Mouse (Mus musculus): ENCODE data around the gene Myo1a.
A peak's percentile ranks its signal among the peaks of the same experiment; 100 is the strongest.
"Not testable (repeated sequence)": the region's sequence is repeated elsewhere in the genome, so short reads cannot be mapped to it uniquely, and the experiment has no call there.

Myo1a gene

GRCm38 (mm10) chr10:127704766-127705220 lies at the start of gene Myo1a:
Gene Myo1a (plus strand): TSS chr10:127705170.
- DNase-seq (ENCODE audit: low spot score in 2 of 2), result no peak

GRCm38 (mm10) chr10:127657617-127658016 lies 47.4 kb upstream of the Myo1a start:
- DNase-seq (ENCODE audit: low spot score in 2 of 2), result not testable (repeated sequence)

- no peak for DNase-seq (ENCODE audit: low spot score in 2 of 2)
Measured at GRCm38 (mm10) chr10:127658076-127658475, 46.9 kb upstream of the Myo1a start.

- DNase-seq (ENCODE audit: low spot score in 2 of 2), result no peak
Measured at GRCm38 (mm10) chr10:127659551-127659950, 45.4 kb upstream of the Myo1a start.

DNA sequence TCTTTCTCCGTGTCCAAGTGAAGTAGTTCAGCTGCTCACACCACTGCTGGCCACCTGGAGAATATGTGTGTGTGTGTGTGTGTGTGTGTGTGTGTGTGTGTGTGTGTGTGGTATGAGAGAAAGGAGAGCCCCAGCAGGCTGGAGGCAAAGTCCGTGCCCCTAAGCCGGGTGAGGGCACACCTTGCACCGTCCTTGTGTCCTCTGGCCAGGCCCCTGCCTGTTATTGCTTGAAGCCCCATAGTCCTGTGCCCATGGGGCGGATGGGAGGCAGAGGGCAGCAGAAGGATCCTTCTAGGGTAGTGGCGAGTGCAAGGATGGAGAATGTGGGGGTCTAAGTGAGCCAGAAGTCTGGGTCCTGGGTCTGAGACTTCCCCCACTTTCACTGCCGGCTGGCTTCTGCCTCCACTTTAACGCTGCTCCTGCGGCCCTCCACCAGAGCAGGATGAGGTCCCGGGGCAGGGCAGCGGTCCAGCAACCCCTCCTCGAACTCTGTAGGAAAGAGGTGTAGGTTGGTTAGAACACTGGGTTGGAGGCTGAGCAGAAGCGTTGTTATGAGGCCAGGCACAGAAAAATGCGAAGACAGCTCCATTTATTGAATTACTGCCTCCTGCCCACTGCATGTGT lies 43.6 kb upstream of the Myo1a start:
- no peak for DNase-seq (ENCODE audit: low spot score in 2 of 2)

- peak; percentile 75 to 78 for DNase-seq (ENCODE audit: low spot score in 2 of 2)
Measured at GRCm38 (mm10) chr10:127661915-127662663, 42.9 kb upstream of the Myo1a start.

DNA sequence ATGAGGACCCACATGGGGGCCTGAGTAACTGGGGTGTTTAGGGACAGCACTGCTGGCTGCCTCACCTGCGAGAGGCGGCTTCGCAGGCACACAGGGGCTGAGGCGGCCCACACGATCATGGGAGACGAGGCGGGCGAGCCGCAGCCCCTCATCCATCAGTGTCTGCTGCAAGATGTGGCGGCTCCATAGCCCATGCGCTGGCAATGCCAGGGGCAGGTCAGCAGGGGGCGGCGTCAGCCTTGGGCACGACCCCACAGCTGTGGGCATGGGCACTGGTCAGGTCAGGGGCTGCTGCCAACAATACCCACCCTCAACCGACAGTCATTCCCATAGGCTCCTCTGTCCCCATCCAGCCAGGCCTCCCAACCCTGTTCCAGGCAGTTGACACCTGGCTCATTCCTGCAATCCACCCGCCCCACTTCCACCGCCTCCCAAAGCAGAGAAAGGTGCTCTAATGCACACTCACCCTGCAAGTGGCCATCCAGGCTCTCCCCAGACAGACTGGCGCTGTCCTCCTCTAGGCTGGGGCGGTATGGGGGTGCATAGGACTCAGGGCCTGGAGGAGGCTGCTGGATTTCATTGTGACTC lies 42.2 kb upstream of the Myo1a start:
- DNase-seq (ENCODE audit: low spot score in 2 of 2), result no peak

DNA sequence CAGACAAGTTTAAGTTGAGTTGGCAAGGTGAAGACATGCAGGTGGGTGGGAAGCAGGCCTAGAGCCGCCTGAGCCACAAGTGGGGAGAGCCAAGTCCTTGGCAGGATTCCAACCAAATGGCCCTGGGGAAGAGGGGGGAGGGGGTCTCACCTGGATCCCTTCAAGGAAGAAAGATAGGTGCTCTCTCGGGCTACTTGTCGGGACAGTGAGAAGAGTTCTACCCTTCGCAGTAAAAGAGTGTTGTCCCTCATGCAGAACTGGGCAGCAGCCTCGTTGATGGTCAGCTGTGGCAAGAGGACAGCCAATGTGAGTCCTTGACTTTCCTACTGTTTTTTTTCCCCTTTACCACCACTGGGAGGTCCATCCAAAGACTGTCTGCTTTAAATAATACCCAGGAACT lies 41.4 kb upstream of the Myo1a start:
- DNase-seq (ENCODE audit: low spot score in 2 of 2), result no peak

DNA sequence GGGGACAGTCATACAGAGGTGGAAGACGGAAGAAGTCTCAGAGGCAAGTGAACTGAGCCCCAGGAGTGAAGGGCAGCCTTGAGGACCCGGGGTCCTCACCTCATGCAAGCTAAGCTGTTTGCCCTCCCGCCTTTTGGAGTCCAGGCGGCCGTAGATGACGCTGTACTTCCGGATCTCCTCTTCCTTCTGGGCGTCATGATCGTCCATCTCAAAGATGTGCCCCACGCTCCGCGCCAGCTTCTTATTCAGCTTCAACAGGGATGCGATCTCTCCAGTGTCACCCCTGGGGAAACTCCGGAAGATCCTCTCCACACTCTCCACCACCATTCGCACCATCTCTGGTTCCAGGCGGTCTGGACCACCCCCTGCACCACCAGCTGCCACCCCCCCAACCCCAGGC lies 40.8 kb upstream of the Myo1a start:
- no peak for DNase-seq (ENCODE audit: low spot score in 2 of 2)

DNA sequence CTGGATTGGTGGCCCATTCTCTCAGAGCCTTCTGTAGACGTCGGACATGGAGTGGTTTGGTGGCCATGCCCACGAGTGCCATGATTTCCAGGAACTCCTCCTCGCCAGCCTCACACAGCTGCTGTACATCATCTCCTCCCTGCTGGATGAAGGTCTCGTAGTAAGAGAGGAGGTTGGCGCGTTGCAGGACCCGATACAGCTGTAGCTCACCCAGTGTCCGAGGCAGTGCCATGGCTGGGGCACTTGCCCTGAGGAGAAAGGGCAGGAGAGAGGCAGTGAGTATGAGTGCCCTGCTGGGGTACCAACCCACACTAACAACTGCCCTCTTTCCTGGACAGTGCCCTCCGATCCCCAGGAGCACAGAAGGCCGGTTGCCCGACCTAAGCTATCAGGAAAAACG lies 40.1 kb upstream of the Myo1a start:
- no peak for DNase-seq (ENCODE audit: low spot score in 2 of 2)

GRCm38 (mm10) chr10:127665366-127666181 lies 39.4 kb upstream of the Myo1a start:
- DNase-seq (ENCODE audit: low spot score in 2 of 2), result no peak

DNA sequence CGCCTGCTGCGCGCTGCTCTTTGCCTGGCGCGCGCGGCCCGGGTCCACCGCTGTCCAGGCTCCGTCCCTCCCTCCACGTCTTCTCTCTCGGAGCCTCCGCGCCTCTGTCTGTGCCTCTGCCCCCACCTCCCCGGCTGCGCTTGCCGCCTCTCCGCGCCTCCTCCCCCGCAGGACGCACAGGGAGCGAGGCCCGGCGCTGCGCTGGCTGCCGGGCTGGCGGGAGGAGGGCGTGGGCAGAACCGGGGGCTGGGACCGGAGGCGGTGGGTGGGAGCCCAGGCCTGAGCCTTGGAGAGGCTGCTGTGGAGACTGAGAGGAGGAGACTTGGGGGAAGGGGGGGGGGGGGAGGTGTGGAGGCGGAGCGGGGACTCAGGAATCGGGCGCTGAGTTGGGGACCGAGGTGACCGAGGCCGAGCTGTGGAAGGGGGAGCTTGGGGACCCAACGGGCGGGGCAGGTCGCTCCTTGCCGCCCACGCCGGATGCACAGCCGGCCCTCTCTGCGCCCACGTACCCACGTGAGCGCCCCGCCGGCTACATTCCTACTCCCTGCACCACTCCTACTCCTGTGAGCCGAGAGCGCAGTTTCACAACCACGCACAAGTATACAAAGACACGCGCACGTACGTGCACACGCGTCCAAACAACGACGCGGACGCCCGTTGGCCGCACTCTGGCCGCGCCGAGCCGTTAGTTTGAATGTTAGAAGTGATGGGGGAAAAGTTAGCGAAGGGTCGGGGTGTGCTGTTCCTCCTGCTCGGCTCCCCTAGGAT lies 38.3 kb upstream of the Myo1a start, which contains the start of gene Nemp1:
Gene Nemp1 (plus strand): TSS at position 401 of the 768 bp plus-strand sequence.
- peak; percentile 89 to 93 for DNase-seq (ENCODE audit: low spot score in 2 of 2)

- DNase-seq (ENCODE audit: low spot score in 2 of 2), result peak; percentile 93 to 94
Measured at GRCm38 (mm10) chr10:127667269-127668092, 37.5 kb upstream of the Myo1a start.

DNA sequence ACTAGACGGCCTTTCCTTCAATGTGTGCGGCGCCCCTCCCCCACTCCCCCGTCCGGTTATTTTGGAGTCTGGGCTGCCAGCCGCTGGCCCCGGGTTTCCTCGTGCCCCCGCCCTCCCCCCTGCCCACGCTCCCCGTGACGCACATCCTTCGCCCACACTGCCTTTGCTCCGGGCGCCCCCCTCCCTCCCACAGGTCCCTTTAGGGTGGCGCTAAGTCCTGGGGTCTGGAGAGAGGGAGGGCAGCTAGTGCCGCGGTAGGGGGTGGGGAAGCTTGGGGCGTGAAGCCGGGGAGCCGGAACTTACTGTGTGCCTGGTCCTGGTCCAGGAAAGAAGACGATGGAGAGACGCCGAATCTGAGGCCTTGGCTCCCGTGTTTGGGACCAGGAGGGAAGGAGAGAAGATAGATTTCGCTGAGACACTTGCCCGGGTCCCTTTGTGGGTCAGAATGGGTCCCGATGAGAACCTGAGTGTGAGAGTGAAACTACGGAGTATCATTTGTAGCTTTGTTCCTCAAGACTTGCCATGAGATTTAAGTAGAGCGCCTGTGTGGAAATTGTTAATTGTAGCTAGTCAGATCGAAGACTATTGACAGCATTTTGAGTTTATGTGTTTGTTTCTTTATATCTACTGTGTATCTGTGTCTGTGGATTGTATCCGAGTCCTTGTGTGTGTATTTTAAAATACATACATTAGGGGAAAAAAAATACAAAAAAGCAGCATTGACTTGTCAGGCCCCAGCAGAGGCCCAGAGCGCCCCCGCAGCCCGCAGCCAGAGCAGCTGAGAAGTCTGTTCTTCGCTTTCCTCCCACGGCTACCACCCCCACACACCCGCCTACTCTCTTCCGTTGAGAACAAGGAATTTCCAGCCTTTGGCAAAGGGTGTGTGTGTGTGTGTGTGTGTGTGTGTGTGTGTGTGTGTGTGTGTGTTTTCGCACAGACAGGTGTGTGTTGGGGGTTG lies 36.6 kb upstream of the Myo1a start, which contains the start of gene Nab2:
Gene Nab2 (minus strand): TSS at position 476 of the 958 bp plus-strand sequence.
- DNase-seq (ENCODE audit: low spot score in 2 of 2), result peak; percentile 85 to 86

DNA sequence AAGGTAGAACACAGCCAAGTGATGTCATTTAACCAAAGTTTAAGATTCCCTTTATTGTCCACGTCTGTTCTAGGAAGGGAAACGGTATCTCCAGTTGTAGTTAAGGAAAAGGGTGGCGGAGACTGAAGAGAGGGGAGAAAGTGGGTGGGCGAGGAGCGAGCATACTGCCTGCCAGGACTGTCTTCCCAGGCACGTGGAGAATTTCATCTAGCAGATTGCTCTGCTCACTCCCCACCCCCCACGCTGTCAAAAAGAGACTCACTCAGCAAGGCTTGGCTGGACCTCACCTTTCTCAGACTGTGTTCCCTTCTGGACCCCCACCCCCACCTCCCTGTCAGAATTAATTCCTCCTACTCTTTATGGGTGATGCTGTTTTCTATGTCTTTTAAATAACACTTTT lies 35.8 kb upstream of the Myo1a start:
- no peak for DNase-seq (ENCODE audit: low spot score in 2 of 2)

- DNase-seq (ENCODE audit: low spot score in 2 of 2), result no peak
Measured at GRCm38 (mm10) chr10:127670185-127670584, 34.8 kb upstream of the Myo1a start.

- no peak for DNase-seq (ENCODE audit: low spot score in 2 of 2)
Measured at GRCm38 (mm10) chr10:127671276-127671675, 33.7 kb upstream of the Myo1a start.

DNA sequence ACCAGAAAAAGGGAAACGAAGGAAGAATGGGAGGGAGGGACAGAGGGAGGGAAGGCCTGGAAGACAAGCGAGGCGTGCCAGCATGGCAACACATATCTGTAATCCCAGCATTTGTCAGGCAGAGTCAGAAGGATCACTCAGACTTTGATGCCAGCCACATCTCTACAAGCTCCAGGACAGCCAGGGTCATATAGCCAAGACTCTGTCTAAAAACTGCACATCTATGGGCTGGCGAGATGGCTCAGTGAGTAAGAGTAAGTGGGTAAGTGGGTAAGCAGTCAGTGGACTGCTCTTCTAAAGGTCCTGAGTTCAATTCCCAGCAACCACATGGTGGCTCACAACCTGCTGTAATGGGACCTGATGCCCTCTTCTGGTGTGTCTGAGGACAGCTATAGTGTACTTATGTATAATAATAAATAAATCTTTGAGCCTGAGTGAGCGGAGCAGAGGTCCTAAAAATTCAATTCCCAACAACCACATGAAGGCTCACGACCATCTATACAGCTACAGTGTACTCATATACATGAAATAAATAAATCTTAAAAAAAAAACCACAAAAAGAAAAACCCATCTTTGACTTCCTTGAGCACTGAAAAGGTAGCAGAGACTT lies 30.8 kb upstream of the Myo1a start:
- no peak for DNase-seq (ENCODE audit: low spot score in 2 of 2)
